Comparison of ENCODE assay signal across 14 mouse cellular contexts in the genomic region with DNA sequence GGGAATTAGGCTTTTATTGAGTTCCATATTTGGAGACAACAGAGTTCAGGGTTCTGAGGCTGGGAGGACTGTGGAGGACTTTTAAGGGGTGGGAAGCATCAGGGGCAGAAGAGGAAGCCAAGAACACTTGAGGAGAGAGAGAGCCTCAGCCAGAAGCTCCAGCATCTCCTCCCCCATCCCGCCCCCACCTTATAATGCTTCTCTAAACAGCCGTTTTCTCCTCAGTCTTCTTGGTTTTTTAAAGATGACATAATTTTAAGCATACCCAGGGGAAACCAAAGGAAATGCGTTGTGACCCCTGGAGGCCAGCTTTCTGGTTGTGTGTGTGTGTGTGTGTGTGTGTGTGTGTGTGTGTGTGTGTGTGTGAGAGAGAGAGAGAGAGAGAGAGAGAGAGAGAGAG. TPM values are rescaled to one million over a fixed set of nuclear protein-coding genes. Genes with fewer than 3 reads are reported as not detected.
DNase-seq lines count a peak whose midpoint lies in the region; ATAC-seq and TF ChIP-seq lines count a peak whose summit lies in the region.
"Had no signal": no experiment of that assay in that cellular context is flagged by ENCODE, and none has a peak within 500 bp of the region (broad histone marks: within the 10 kb centered on the region; RNA-seq: fewer than 3 reads in every experiment).

No protein-coding gene starts in this region.

- no peak for DNase-seq in gastrocnemius, adult 2 months
- DNase-seq in gastrocnemius, postnatal 14 days: no peak
- no peak for DNase-seq in kidney, adult 11 months
- DNase-seq in embryo, embryonic 9.5 days (ENCODE audit: extremely low spot score): no peak
- DNase-seq in forebrain, embryonic 10.5 days (ENCODE audit: extremely low spot score, low spot score): no peak
- DNase-seq: adrenal gland, postnatal 10 days; liver, embryonic 13.5 days; lung, postnatal 10 days; thymus, adult 18-20 months had no signal

- no peak for TF ChIP-seq POLR2A in small intestine, adult 2 months (IDR thresholded peaks at IDR 0.05; ENCODE audit: low read depth, low read length)

- intact Hi-C loops in gastrocnemius, adult 2 months (cut with DNase I): no loop called here
- intact Hi-C loops in gastrocnemius, postnatal 14 days (cut with DNase I; ENCODE audit: low total_unique reads): no loop called here

- H3K27ac ChIP-seq in gastrocnemius, adult 2 months: peak overlapping the region; percentile 83
- peak overlapping the region; percentile 99 for H3K27ac ChIP-seq in kidney, embryonic 15.5 days
- peak overlapping the region; percentile 99 for H3K27ac ChIP-seq in embryonic facial prominence, embryonic 15.5 days (replicated peaks)
- H3K27ac ChIP-seq in small intestine, adult 2 months (ENCODE audit: insufficient read depth, low read depth, low read length): peak overlapping the region; percentile 32; the same call in 1 of the 2 replicates
- H3K27ac ChIP-seq in forebrain, embryonic 10.5 days: no peak overlapping the region
- H3K27ac ChIP-seq: liver, embryonic 13.5 days had no signal

- no peak for ATAC-seq in kidney, embryonic 15.5 days (replicated peaks; ENCODE audit: low FRiP score)
- ATAC-seq in embryonic facial prominence, embryonic 15.5 days (ENCODE audit: insufficient number of reproducible peaks, low FRiP score, low TSS enrichment, low read depth): no peak
- ATAC-seq: inflammation-experienced regulatory T-cells, adult 6 months had no signal

- no peak for TF ChIP-seq CTCF in gastrocnemius, adult 2 months (IDR thresholded peaks at IDR 0.05)
- no peak for TF ChIP-seq CTCF in small intestine, adult 2 months (IDR thresholded peaks at IDR 0.05; ENCODE audit: extremely low read depth, insufficient read length, insufficient replicate concordance, low read depth, low read length)

- no peaks in the 10 kb centered on the region for H3K27me3 ChIP-seq in kidney, embryonic 15.5 days
- no peaks in the 10 kb centered on the region for H3K27me3 ChIP-seq in embryonic facial prominence, embryonic 15.5 days
- no peaks in the 10 kb centered on the region for H3K27me3 ChIP-seq in small intestine, adult 2 months (ENCODE audit: control insufficient read depth, insufficient read depth, low read length)
- H3K27me3 ChIP-seq in forebrain, embryonic 10.5 days (ENCODE audit: poor library complexity, severe bottlenecking): peaks cover 67% of the 10 kb centered on the region

- H3K4me3 ChIP-seq in gastrocnemius, adult 2 months: no peak overlapping the region
- H3K4me3 ChIP-seq in kidney, embryonic 15.5 days (replicated peaks): no peak overlapping the region
- H3K4me3 ChIP-seq in embryonic facial prominence, embryonic 15.5 days (replicated peaks): no peak overlapping the region
- no peak overlapping the region for H3K4me3 ChIP-seq in small intestine, adult 2 months (ENCODE audit: low read depth, low read length)
- no peak overlapping the region for H3K4me3 ChIP-seq in forebrain, embryonic 10.5 days
- H3K4me3 ChIP-seq: liver, embryonic 13.5 days had no signal

- H3K4me1 ChIP-seq in kidney, embryonic 15.5 days: peaks cover 34% of the 10 kb centered on the region
- peaks cover 24% of the 10 kb centered on the region for H3K4me1 ChIP-seq in embryonic facial prominence, embryonic 15.5 days
- no peaks in the 10 kb centered on the region for H3K4me1 ChIP-seq in small intestine, adult 2 months (ENCODE audit: control insufficient read depth, insufficient read depth, insufficient read length, low read length)
- H3K4me1 ChIP-seq in forebrain, embryonic 10.5 days: peaks cover 21% of the 10 kb centered on the region

- WGBS in kidney, embryonic 15.5 days: 18% methylated on average over 3 of the region's 3 CpGs
- WGBS in embryonic facial prominence, embryonic 15.5 days: 20% methylated on average over 3 of the region's 3 CpGs
- 47% methylated on average over 3 of the region's 3 CpGs for WGBS in small intestine, adult 2 months
- 48% methylated on average over 3 of the region's 3 CpGs for WGBS in forebrain, embryonic 10.5 days

- no peak overlapping the region for H3K9ac ChIP-seq in kidney, embryonic 15.5 days
- no peak overlapping the region for H3K9ac ChIP-seq in embryonic facial prominence, embryonic 15.5 days
- H3K9ac ChIP-seq: liver, embryonic 13.5 days had no signal

- H3K36me3 ChIP-seq in kidney, embryonic 15.5 days: no peaks in the 10 kb centered on the region
- no peaks in the 10 kb centered on the region for H3K36me3 ChIP-seq in embryonic facial prominence, embryonic 15.5 days
- H3K36me3 ChIP-seq in small intestine, adult 2 months (ENCODE audit: control insufficient read depth, insufficient read depth, low read length): no peaks in the 10 kb centered on the region
- H3K36me3 ChIP-seq in forebrain, embryonic 10.5 days (replicated peaks): no peaks in the 10 kb centered on the region
- H3K36me3 ChIP-seq: liver, embryonic 13.5 days had no signal

- no peak overlapping the region for H3K4me2 ChIP-seq in kidney, embryonic 15.5 days
- H3K4me2 ChIP-seq in embryonic facial prominence, embryonic 15.5 days (replicated peaks): no peak overlapping the region
- H3K4me2 ChIP-seq: liver, embryonic 13.5 days had no signal

- no peaks in the 10 kb centered on the region for H3K9me3 ChIP-seq in kidney, embryonic 15.5 days (replicated peaks)
- H3K9me3 ChIP-seq in embryonic facial prominence, embryonic 15.5 days (replicated peaks): no peaks in the 10 kb centered on the region
- no peaks in the 10 kb centered on the region for H3K9me3 ChIP-seq in forebrain, embryonic 10.5 days
- H3K9me3 ChIP-seq: liver, embryonic 13.5 days had no signal

RNA-seq across cellular contexts. Expression of gene Hspa1b, which starts 3.1 kb away (rescaled TPM):
- total RNA-seq in gastrocnemius, adult 2 months (2021): 10 to 100 TPM in 1 of 2 experiments, 1 to 10 TPM in 1; 3.9 to 13.0 TPM
- 1 to 10 TPM; 2.6 to 5.9 TPM for total RNA-seq in gastrocnemius, postnatal 14 days (2021)
- polyA plus RNA-seq in kidney, embryonic 15.5 days (2015; fragmentation: Nextera tagmentation; extraction: Ambion mirVana): 0.49 and 0.53 TPM in 2 replicates
- polyA plus RNA-seq in embryonic facial prominence, embryonic 15.5 days (2015; fragmentation: Nextera tagmentation; extraction: Ambion mirVana): 2.2 and 3.4 TPM in 2 replicates
- polyA plus RNA-seq in small intestine, adult 2 months (2012; rRNA removed): 17.1 and 19.8 TPM in 2 replicates
- 0.07 TPM in 1 of 2 replicates, not detected in the other for polyA plus RNA-seq in forebrain, embryonic 10.5 days (2016; fragmentation: Nextera tagmentation; extraction: Ambion mirVana)

RNA-seq across cellular contexts. Expression of gene Gm20481, which starts 7.6 kb away (rescaled TPM):
- total RNA-seq in gastrocnemius, adult 2 months (2021): not detected
- not detected for total RNA-seq in gastrocnemius, postnatal 14 days (2021)
- not detected in 2 replicates for polyA plus RNA-seq in kidney, embryonic 15.5 days (2015; fragmentation: Nextera tagmentation; extraction: Ambion mirVana)
- not detected in 2 replicates for polyA plus RNA-seq in embryonic facial prominence, embryonic 15.5 days (2015; fragmentation: Nextera tagmentation; extraction: Ambion mirVana)
- not detected in 2 replicates for polyA plus RNA-seq in small intestine, adult 2 months (2012; rRNA removed)
- polyA plus RNA-seq in forebrain, embryonic 10.5 days (2016; fragmentation: Nextera tagmentation; extraction: Ambion mirVana): not detected in 2 replicates
- total RNA-seq: adrenal gland, postnatal 10 days; heart, postnatal 10 days had no signal
- polyA plus RNA-seq: liver, embryonic 13.5 days had no signal

RNA-seq across cellular contexts. Expression of gene Hspa1a, which starts 9.8 kb away (rescaled TPM):
- 10 to 100 TPM in 1 of 2 experiments, 1 to 10 TPM in 1; 6.8 to 14.1 TPM for total RNA-seq in gastrocnemius, adult 2 months (2021)
- total RNA-seq in gastrocnemius, postnatal 14 days (2021): 1 to 10 TPM; 3.8 to 6.8 TPM
- polyA plus RNA-seq in kidney, embryonic 15.5 days (2015; fragmentation: Nextera tagmentation; extraction: Ambion mirVana): 7.8 and 8.4 TPM in 2 replicates
- 19.5 and 19.7 TPM in 2 replicates for polyA plus RNA-seq in embryonic facial prominence, embryonic 15.5 days (2015; fragmentation: Nextera tagmentation; extraction: Ambion mirVana)
- polyA plus RNA-seq in small intestine, adult 2 months (2012; rRNA removed): 8.9 and 9.3 TPM in 2 replicates
- polyA plus RNA-seq in forebrain, embryonic 10.5 days (2016; fragmentation: Nextera tagmentation; extraction: Ambion mirVana): 0.94 and 2.1 TPM in 2 replicates

RNA-seq across cellular contexts. Expression of gene Hspa1l, which starts 10.4 kb away (rescaled TPM):
- total RNA-seq in gastrocnemius, adult 2 months (2021): 10 to 100 TPM; 14.9 to 31.2 TPM
- 10 to 100 TPM; 11.6 to 14.8 TPM for total RNA-seq in gastrocnemius, postnatal 14 days (2021)
- 0.81 and 1.6 TPM in 2 replicates for polyA plus RNA-seq in kidney, embryonic 15.5 days (2015; fragmentation: Nextera tagmentation; extraction: Ambion mirVana)
- polyA plus RNA-seq in embryonic facial prominence, embryonic 15.5 days (2015; fragmentation: Nextera tagmentation; extraction: Ambion mirVana): 0.71 and 0.77 TPM in 2 replicates
- polyA plus RNA-seq in small intestine, adult 2 months (2012; rRNA removed): 0.06 and 0.14 TPM in 2 replicates
- polyA plus RNA-seq in forebrain, embryonic 10.5 days (2016; fragmentation: Nextera tagmentation; extraction: Ambion mirVana): 1.1 TPM in 2 replicates
- polyA plus RNA-seq: inflammation-experienced regulatory T-cells, adult 6 months had no signal

RNA-seq across cellular contexts. Expression of gene Lsm2, which starts 19.5 kb away (rescaled TPM):
- total RNA-seq in gastrocnemius, adult 2 months (2021): 10 to 100 TPM; 15.2 to 17.0 TPM
- 10 to 100 TPM; 19.5 to 20.1 TPM for total RNA-seq in gastrocnemius, postnatal 14 days (2021)
- 229 and 231 TPM in 2 replicates for polyA plus RNA-seq in kidney, embryonic 15.5 days (2015; fragmentation: Nextera tagmentation; extraction: Ambion mirVana)
- 163 and 173 TPM in 2 replicates for polyA plus RNA-seq in embryonic facial prominence, embryonic 15.5 days (2015; fragmentation: Nextera tagmentation; extraction: Ambion mirVana)
- polyA plus RNA-seq in small intestine, adult 2 months (2012; rRNA removed): 51.7 and 82.1 TPM in 2 replicates
- 363 and 375 TPM in 2 replicates for polyA plus RNA-seq in forebrain, embryonic 10.5 days (2016; fragmentation: Nextera tagmentation; extraction: Ambion mirVana)
